Mouse (Mus musculus): ENCODE results near the gene Rflnb. TPM values are rescaled to one million over a fixed set of nuclear protein-coding genes. Genes with fewer than 3 reads are reported as not detected.

Gene Rflnb
- polyA plus RNA-seq (2012; rRNA removed) = 6.8 and 16.6 TPM in 2 replicates

DNA sequence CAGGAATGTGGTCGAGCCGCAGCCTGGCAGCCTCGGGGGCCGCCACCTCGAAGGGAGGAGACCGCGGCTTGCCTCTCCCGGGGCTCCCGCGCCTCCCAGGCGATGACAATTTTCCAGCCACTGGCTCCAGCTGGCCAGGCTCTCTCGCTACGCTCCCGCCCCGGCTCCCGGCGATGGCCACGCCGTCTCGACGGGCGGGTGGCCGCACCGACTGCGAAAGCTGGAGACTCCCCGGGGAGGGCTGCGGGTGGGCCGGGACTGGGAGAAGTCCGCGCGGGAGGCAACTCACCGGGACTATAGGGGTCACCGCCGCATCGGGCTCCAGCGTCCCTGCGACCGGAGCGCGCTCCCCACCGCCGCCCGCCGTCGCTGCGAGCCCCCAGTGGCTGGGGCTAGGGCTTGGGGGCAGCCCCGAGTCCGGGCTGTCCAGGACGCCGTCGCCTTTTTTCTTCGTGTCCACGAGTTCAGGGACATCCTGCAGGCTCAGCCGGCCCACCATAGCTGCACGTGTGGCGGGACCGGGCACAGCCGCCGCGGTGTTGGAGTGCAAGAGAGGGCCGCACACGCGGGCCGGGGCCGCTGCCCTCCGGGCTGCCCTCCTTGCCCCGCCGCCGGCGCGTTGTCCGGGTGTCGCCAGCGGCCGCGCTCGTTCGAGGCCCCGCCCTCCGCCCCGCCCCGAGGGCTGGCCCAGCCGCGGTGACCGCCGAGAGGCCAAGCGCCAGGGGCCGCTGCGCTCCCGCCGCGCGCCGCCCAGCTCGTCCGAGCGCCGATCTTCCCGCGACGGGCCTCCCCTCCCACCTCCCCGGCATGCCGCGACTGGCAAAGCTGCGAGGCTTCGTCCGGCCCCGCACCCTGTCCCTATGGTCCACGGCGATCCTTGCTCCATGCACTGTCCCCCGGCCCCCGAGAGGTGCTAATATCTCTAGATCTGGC lies at the start of gene Rflnb:
Gene Rflnb, minus strand, starts transcription at position 644 of the 933 bp plus-strand sequence.

DNA sequence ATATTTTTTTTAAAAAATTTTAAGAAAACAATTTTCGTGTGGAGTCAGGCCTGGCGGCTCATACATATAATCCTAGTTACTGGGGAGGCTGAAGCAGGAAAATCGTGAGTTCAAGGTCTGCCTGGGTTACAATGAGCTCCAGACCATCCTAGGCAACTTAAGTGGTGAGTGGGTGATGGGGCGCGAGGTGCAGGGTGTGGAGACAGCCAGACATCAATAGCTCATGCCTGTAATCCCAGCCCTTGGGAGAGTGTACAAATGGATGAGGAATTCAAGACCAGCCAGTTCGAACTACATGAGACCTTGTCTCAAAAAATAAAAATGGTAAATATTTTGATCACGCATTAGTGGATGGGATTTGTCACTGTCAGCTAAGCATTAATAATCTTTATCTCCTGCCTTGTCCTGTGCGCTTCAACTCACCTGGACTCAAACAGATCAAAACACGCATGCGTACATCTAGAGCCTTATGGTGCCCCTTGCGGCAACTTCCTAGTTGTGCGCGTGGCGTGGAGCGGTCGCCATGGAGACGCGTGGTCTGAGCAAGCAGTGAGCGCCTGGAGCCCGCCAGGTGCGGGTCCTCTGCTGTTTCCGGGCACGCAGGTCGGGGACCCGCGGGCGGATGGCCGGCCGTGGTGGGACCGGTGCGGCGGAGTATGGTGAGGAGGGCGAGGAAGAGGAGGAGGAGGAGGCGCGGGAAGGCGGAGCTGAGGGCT lies 28.0 kb downstream of the Rflnb start, which contains the start of gene 1700016K19Rik:
Gene 1700016K19Rik, plus strand, starts transcription at position 473 of the 716 bp plus-strand sequence.

Other genes starting within 250 kb of the Rflnb start
- gene Doc2b, start 231.7 kb downstream of the Rflnb start, polyA plus RNA-seq (2012; rRNA removed) = 0.97 and 1.8 TPM in 2 replicates
- gene Rph3al, start 89.4 kb downstream of the Rflnb start, polyA plus RNA-seq (2012; rRNA removed) = 1.8 and 2.1 TPM in 2 replicates
- 0.40 and 1.1 TPM in 2 replicates for gene 1700016K19Rik, start 27.9 kb downstream of the Rflnb start, polyA plus RNA-seq (2012; rRNA removed)
- gene Vps53, start 151.9 kb upstream of the Rflnb start, polyA plus RNA-seq (2012; rRNA removed) = 33.6 and 37.3 TPM in 2 replicates
- 11.6 and 25.9 TPM in 2 replicates for gene Fam57a, start 151.9 kb upstream of the Rflnb start, polyA plus RNA-seq (2012; rRNA removed)
- 0.29 and 0.36 TPM in 2 replicates for gene Dbil5, start 189.8 kb upstream of the Rflnb start, polyA plus RNA-seq (2012; rRNA removed)
- 7.8 and 18.9 TPM in 2 replicates for gene Gemin4, start 189.9 kb upstream of the Rflnb start, polyA plus RNA-seq (2012; rRNA removed)
- 14.1 and 20.7 TPM in 2 replicates for gene Mrm3, start 215.9 kb upstream of the Rflnb start, polyA plus RNA-seq (2012; rRNA removed)
- 75.4 and 78.7 TPM in 2 replicates for gene Glod4, start 215.9 kb upstream of the Rflnb start, polyA plus RNA-seq (2012; rRNA removed)